Mouse (Mus musculus): ENCODE results near the gene Fndc7. TPM values are rescaled to one million over a fixed set of nuclear protein-coding genes. Genes with fewer than 3 reads are reported as not detected.

Gene Fndc7
- polyA plus RNA-seq, 1 experiment from 2014 or later = 0.05 TPM

- H3K36me3 ChIP-seq (ENCODE audit: control insufficient read depth, insufficient read depth) = peaks cover 12% of the 10 kb centered on the region; the same call in 1 of the 2 replicates
- H3K4me1 ChIP-seq (replicated peaks; ENCODE audit: control insufficient read depth, insufficient read depth, low read length) = no peaks in the 10 kb centered on the region
- peak; percentile 98 for ATAC-seq
- no peaks in the 10 kb centered on the region for H3K27me3 ChIP-seq (replicated peaks; ENCODE audit: control insufficient read depth, insufficient read depth, low read length)
- TF ChIP-seq CTCF (IDR thresholded peaks at IDR 0.05; ENCODE audit: low read depth) = no peak
- under 1% methylated on average over 53 of the region's 53 CpGs for WGBS
- H3K27ac ChIP-seq (ENCODE audit: low read depth, low read length) = peak within 1 kb of the TSS; percentile 99
- H3K9ac ChIP-seq (ENCODE audit: low read depth, low read length) = peak within 1 kb of the TSS; percentile 82
- H3K4me3 ChIP-seq (ENCODE audit: low read depth, low read length) = peak within 1 kb of the TSS; percentile 73
- H3K4me2 ChIP-seq (replicated peaks; ENCODE audit: low read depth) = peak within 1 kb of the TSS; percentile 90
- H3K9me3 ChIP-seq (ENCODE audit: control insufficient read depth) = no peaks in the 10 kb centered on the region
Measured at GRCm38 (mm10) chr3:108911548-108912413, 22.0 kb upstream of the Fndc7 start, which contains the start of gene Prpf38b. Prpf38b (minus strand) TSS chr3:108911727.

GRCm38 (mm10) chr3:108911081-108911547 lies 21.3 kb upstream of the Fndc7 start:
- peaks cover 18% of the 10 kb centered on the region; the same call in 1 of the 2 replicates for H3K36me3 ChIP-seq (ENCODE audit: control insufficient read depth, insufficient read depth)
- no peaks in the 10 kb centered on the region for H3K4me1 ChIP-seq (replicated peaks; ENCODE audit: control insufficient read depth, insufficient read depth, low read length)
- H3K4me3 ChIP-seq (ENCODE audit: low read depth, low read length) = peak overlapping the region; percentile 73
- WGBS = under 1% methylated on average over 43 of the region's 44 CpGs
- H3K4me2 ChIP-seq (replicated peaks; ENCODE audit: low read depth) = peak overlapping the region; percentile 90
- H3K9ac ChIP-seq (ENCODE audit: low read depth, low read length) = peak overlapping the region; percentile 82
- H3K27ac ChIP-seq (ENCODE audit: low read depth, low read length) = peak overlapping the region; percentile 99
- peak; percentile 88 for ATAC-seq
- peak; percentile 75 for TF ChIP-seq CTCF (IDR thresholded peaks at IDR 0.05; ENCODE audit: low read depth)
- H3K9me3 ChIP-seq (ENCODE audit: control insufficient read depth) = no peaks in the 10 kb centered on the region
- no peaks in the 10 kb centered on the region for H3K27me3 ChIP-seq (replicated peaks; ENCODE audit: control insufficient read depth, insufficient read depth, low read length)

GRCm38 (mm10) chr3:108910303-108911080 lies 20.7 kb upstream of the Fndc7 start:
- H3K27me3 ChIP-seq (replicated peaks; ENCODE audit: control insufficient read depth, insufficient read depth, low read length) = no peaks in the 10 kb centered on the region
- 0 out of 2 replicates have a peak, but pooled peaks have one; percentile 0 for ATAC-seq
- H3K4me2 ChIP-seq (replicated peaks; ENCODE audit: low read depth) = peak overlapping the region; percentile 90
- peaks cover 23% of the 10 kb centered on the region for H3K36me3 ChIP-seq (ENCODE audit: control insufficient read depth, insufficient read depth)
- peak overlapping the region; percentile 73 for H3K4me3 ChIP-seq (ENCODE audit: low read depth, low read length)
- H3K9me3 ChIP-seq (ENCODE audit: control insufficient read depth) = no peaks in the 10 kb centered on the region
- peak overlapping the region; percentile 99 for H3K27ac ChIP-seq (ENCODE audit: low read depth, low read length)
- H3K9ac ChIP-seq (ENCODE audit: low read depth, low read length) = peak overlapping the region; percentile 82
- H3K4me1 ChIP-seq (replicated peaks; ENCODE audit: control insufficient read depth, insufficient read depth, low read length) = no peaks in the 10 kb centered on the region
- WGBS = under 1% methylated on average over 31 of the region's 32 CpGs
- TF ChIP-seq CTCF (IDR thresholded peaks at IDR 0.05; ENCODE audit: low read depth) = no peak

- Histone ChIP-seq H3K9me3 (ENCODE audit: control insufficient read depth) (no peaks in the 10 kb centered on the region), H3K36me3 (ENCODE audit: control insufficient read depth, insufficient read depth) (peaks cover 60% of the 10 kb centered on the region), H3K4me3 (ENCODE audit: low read depth, low read length) (no peak overlapping the region), H3K4me2 (replicated peaks; ENCODE audit: low read depth) (no peak overlapping the region), H3K27me3 (replicated peaks; ENCODE audit: control insufficient read depth, insufficient read depth, low read length) (no peaks in the 10 kb centered on the region), H3K4me1 (replicated peaks; ENCODE audit: control insufficient read depth, insufficient read depth, low read length) (no peaks in the 10 kb centered on the region), H3K9ac (ENCODE audit: low read depth, low read length) (no peak overlapping the region; the same call in 1 of the 2 replicates), H3K27ac (ENCODE audit: low read depth, low read length) (no peak overlapping the region)
- TF ChIP-seq CTCF (IDR thresholded peaks at IDR 0.05; ENCODE audit: low read depth) = no peak
- WGBS = 77% methylated on average over 6 of the region's 6 CpGs
- no peak for ATAC-seq
Measured at GRCm38 (mm10) chr3:108902934-108903333, 13.1 kb upstream of the Fndc7 start.

GRCm38 (mm10) chr3:108902038-108902437 lies 12.2 kb upstream of the Fndc7 start:
- Histone ChIP-seq H3K27ac (ENCODE audit: low read depth, low read length) (no peak overlapping the region), H3K4me2 (replicated peaks; ENCODE audit: low read depth) (no peak overlapping the region), H3K4me1 (replicated peaks; ENCODE audit: control insufficient read depth, insufficient read depth, low read length) (no peaks in the 10 kb centered on the region), H3K4me3 (ENCODE audit: low read depth, low read length) (no peak overlapping the region), H3K36me3 (ENCODE audit: control insufficient read depth, insufficient read depth) (peaks cover 51% of the 10 kb centered on the region), H3K9me3 (ENCODE audit: control insufficient read depth) (no peaks in the 10 kb centered on the region), H3K27me3 (replicated peaks; ENCODE audit: control insufficient read depth, insufficient read depth, low read length) (no peaks in the 10 kb centered on the region), H3K9ac (ENCODE audit: low read depth, low read length) (no peak overlapping the region)
- 55% methylated on average over 2 of the region's 2 CpGs for WGBS
- ATAC-seq = no peak
- peak; percentile 40 for TF ChIP-seq CTCF (IDR thresholded peaks at IDR 0.05; ENCODE audit: low read depth)

GRCm38 (mm10) chr3:108900681-108901080 lies 10.9 kb upstream of the Fndc7 start:
- WGBS = 72% methylated on average over 5 of the region's 5 CpGs
- H3K4me1 ChIP-seq (replicated peaks; ENCODE audit: control insufficient read depth, insufficient read depth, low read length) = no peaks in the 10 kb centered on the region
- no peaks in the 10 kb centered on the region for H3K9me3 ChIP-seq (ENCODE audit: control insufficient read depth)
- ATAC-seq = no peak
- no peak overlapping the region for H3K4me2 ChIP-seq (replicated peaks; ENCODE audit: low read depth)
- no peak overlapping the region for H3K4me3 ChIP-seq (ENCODE audit: low read depth, low read length)
- H3K9ac ChIP-seq (ENCODE audit: low read depth, low read length) = no peak overlapping the region
- no peak overlapping the region for H3K27ac ChIP-seq (ENCODE audit: low read depth, low read length)
- TF ChIP-seq CTCF (IDR thresholded peaks at IDR 0.05; ENCODE audit: low read depth) = no peak
- no peaks in the 10 kb centered on the region for H3K27me3 ChIP-seq (replicated peaks; ENCODE audit: control insufficient read depth, insufficient read depth, low read length)
- H3K36me3 ChIP-seq (ENCODE audit: control insufficient read depth, insufficient read depth) = peaks cover 39% of the 10 kb centered on the region
